Mouse (Mus musculus): ENCODE data around the gene 4931409K22Rik. TPM values are rescaled to one million over a fixed set of nuclear protein-coding genes. Genes with fewer than 3 reads are reported as not detected.
A peak's percentile ranks its signal among the peaks of the same experiment; 100 is the strongest.

Gene 4931409K22Rik
- polyA plus RNA-seq, 1 experiment from 2014 or later = 0.08 TPM

DNA sequence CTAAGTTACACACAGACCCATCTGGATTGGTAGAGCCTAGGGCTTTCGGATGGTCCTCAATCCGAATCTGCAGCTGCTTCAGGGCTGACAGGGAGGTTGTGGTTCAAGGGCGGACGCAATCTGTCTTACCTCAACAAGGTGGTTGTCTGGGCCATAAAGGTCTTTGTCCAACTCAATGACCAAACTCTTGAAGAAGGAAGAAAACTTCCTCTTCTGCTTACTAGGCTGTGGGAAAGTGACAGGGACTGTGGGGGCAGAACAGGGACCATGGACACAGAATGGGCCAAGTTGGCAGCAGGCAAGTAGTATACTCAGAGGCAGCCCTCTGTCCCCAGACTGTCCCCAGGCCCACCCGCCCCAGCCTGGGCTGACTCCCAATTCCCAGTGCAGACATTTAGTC lies 38.7 kb upstream of the 4931409K22Rik start:
- Histone ChIP-seq H3K4me2 (ENCODE audit: low read length) (no peak overlapping the region; the same call in 1 of the 2 replicates), H3K4me3 (ENCODE audit: low read depth, low read length) (no peak overlapping the region), H3K9ac (ENCODE audit: low read depth, low read length) (peak overlapping the region; percentile 65), H3K4me1 (ENCODE audit: control insufficient read depth, insufficient read depth, low read length) (peaks cover 43% of the 10 kb centered on the region), H3K27ac (ENCODE audit: low read length) (peak overlapping the region; percentile 92), H3K27me3 (ENCODE audit: control insufficient read depth, insufficient read depth, low read depth, low read length) (no peaks in the 10 kb centered on the region), H3K36me3 (ENCODE audit: control insufficient read depth, insufficient read depth, low read length) (peaks cover 32% of the 10 kb centered on the region), H3K9me3 (replicated peaks; ENCODE audit: control insufficient read depth, low read length, poor library complexity, severe bottlenecking) (no peaks in the 10 kb centered on the region)
- 93% methylated on average over 5 of the region's 5 CpGs for WGBS
- ATAC-seq = no peak

DNA sequence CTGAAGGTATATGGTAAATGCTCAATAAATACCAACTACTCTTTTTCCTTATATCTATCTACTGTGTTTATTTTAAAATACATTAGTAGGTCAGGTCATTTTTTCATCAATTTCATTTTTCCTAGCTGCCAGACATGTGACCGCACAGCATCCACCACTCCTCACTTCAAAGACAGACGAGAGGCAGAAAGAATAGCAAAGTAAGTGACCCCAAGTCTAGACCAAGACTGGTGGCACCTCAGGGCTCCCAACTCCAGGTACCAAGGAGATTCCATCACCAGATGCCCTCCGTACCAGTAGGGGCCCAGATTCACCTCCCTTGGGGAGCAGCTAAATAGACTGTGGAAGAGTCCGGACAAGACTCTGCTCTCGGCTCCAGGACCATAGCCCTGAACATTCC lies 37.7 kb upstream of the 4931409K22Rik start:
- no peak for ATAC-seq
- H3K27me3 ChIP-seq (ENCODE audit: control insufficient read depth, insufficient read depth, low read depth, low read length) = no peaks in the 10 kb centered on the region
- H3K27ac ChIP-seq (ENCODE audit: low read length) = no peak overlapping the region
- H3K4me2 ChIP-seq (ENCODE audit: low read length) = no peak overlapping the region
- no peak overlapping the region for H3K9ac ChIP-seq (ENCODE audit: low read depth, low read length)
- H3K9me3 ChIP-seq (replicated peaks; ENCODE audit: control insufficient read depth, low read length, poor library complexity, severe bottlenecking) = no peaks in the 10 kb centered on the region
- H3K4me3 ChIP-seq (ENCODE audit: low read depth, low read length) = no peak overlapping the region
- H3K4me1 ChIP-seq (ENCODE audit: control insufficient read depth, insufficient read depth, low read length) = peaks cover 38% of the 10 kb centered on the region
- WGBS = 92% methylated on average over 5 of the region's 5 CpGs
- H3K36me3 ChIP-seq (ENCODE audit: control insufficient read depth, insufficient read depth, low read length) = peaks cover 32% of the 10 kb centered on the region

DNA sequence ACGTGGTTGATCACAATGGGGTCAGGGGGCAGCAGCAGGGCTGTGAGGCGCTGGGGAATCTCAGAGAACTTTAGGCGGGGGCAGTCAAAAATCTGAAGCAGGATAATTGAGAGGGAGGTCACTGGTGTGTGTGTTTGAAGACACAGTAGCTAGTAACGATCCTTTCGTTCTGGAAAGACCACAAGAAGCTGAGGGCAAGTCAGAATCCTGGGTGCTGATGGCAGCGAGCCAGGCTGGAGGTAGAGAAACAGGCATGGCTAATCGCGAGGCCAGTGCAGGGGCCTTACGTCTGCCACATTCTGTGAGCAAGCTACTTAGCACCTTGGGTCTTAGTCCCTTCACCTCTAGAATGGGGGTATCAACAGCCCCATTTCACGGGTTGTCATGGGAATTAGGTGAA lies 37.3 kb upstream of the 4931409K22Rik start:
- Histone ChIP-seq H3K4me3 (ENCODE audit: low read depth, low read length) (no peak overlapping the region), H3K36me3 (ENCODE audit: control insufficient read depth, insufficient read depth, low read length) (peaks cover 32% of the 10 kb centered on the region), H3K27ac (ENCODE audit: low read length) (no peak overlapping the region), H3K27me3 (ENCODE audit: control insufficient read depth, insufficient read depth, low read depth, low read length) (no peaks in the 10 kb centered on the region), H3K9me3 (replicated peaks; ENCODE audit: control insufficient read depth, low read length, poor library complexity, severe bottlenecking) (no peaks in the 10 kb centered on the region), H3K4me1 (ENCODE audit: control insufficient read depth, insufficient read depth, low read length) (peaks cover 34% of the 10 kb centered on the region), H3K4me2 (ENCODE audit: low read length) (no peak overlapping the region), H3K9ac (ENCODE audit: low read depth, low read length) (no peak overlapping the region)
- WGBS = 65% methylated on average over 10 of the region's 10 CpGs
- no peak for ATAC-seq

- H3K4me2 ChIP-seq (ENCODE audit: low read length) = no peak overlapping the region
- H3K36me3 ChIP-seq (ENCODE audit: control insufficient read depth, insufficient read depth, low read length) = peaks cover 32% of the 10 kb centered on the region
- H3K4me1 ChIP-seq (ENCODE audit: control insufficient read depth, insufficient read depth, low read length) = peaks cover 35% of the 10 kb centered on the region
- WGBS = 87% methylated on average over 10 of the region's 10 CpGs
- H3K4me3 ChIP-seq (ENCODE audit: low read depth, low read length) = no peak overlapping the region
- H3K9me3 ChIP-seq (replicated peaks; ENCODE audit: control insufficient read depth, low read length, poor library complexity, severe bottlenecking) = no peaks in the 10 kb centered on the region
- no peak for ATAC-seq
- H3K9ac ChIP-seq (ENCODE audit: low read depth, low read length) = no peak overlapping the region
- H3K27me3 ChIP-seq (ENCODE audit: control insufficient read depth, insufficient read depth, low read depth, low read length) = no peaks in the 10 kb centered on the region
- H3K27ac ChIP-seq (ENCODE audit: low read length) = no peak overlapping the region
Measured at GRCm38 (mm10) chr5:24593230-24593629, 36.6 kb upstream of the 4931409K22Rik start.

DNA sequence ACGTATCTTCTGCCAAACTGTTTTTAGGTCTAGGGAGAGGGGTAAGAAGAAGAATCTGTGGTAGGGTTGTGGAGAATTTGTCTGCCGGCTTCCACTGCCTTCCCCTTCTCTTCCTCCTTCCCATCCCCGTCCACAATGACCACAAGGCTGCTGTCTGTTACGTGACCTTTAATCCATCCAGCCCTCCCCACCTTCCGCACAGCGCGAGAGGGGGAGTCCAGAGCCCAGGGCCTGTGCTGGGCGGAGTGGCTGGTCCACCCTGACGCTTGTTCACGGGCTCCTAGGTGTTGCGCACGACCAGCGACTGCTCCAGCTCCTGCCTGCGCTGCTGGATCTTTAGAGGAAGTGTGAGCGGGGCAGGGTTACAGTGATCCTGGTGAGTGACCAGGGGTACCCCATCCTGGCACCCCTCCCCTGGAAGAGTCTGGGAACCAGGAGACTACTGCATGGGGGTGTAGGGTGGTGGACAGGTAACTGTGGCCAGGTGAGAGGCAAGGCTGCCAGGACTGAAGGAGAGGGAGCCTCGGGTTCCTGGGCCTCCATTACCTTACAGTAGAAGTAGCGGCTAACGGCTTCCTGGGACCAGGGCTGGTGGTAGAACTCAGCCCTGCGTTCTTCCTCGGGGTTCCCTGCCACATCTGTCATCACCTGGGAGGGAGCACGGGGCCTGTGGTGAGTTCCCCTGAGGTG lies 36.0 kb upstream of the 4931409K22Rik start:
- Histone ChIP-seq H3K4me2 (ENCODE audit: low read length) (no peak overlapping the region), H3K4me1 (ENCODE audit: control insufficient read depth, insufficient read depth, low read length) (peaks cover 35% of the 10 kb centered on the region), H3K36me3 (ENCODE audit: control insufficient read depth, insufficient read depth, low read length) (peaks cover 32% of the 10 kb centered on the region), H3K9me3 (replicated peaks; ENCODE audit: control insufficient read depth, low read length, poor library complexity, severe bottlenecking) (no peaks in the 10 kb centered on the region), H3K27me3 (ENCODE audit: control insufficient read depth, insufficient read depth, low read depth, low read length) (no peaks in the 10 kb centered on the region), H3K4me3 (ENCODE audit: low read depth, low read length) (no peak overlapping the region), H3K27ac (ENCODE audit: low read length) (no peak overlapping the region), H3K9ac (ENCODE audit: low read depth, low read length) (no peak overlapping the region)
- WGBS = 71% methylated on average over 21 of the region's 21 CpGs
- ATAC-seq = no peak

GRCm38 (mm10) chr5:24591796-24592470 lies 35.3 kb upstream of the 4931409K22Rik start:
- ATAC-seq = no peak
- H3K9me3 ChIP-seq (replicated peaks; ENCODE audit: control insufficient read depth, low read length, poor library complexity, severe bottlenecking) = no peaks in the 10 kb centered on the region
- 62% methylated on average over 24 of the region's 24 CpGs for WGBS
- H3K27ac ChIP-seq (ENCODE audit: low read length) = no peak overlapping the region
- 0 out of 2 replicates have a peak overlapping the region, but pooled peaks have one; percentile 20 for H3K9ac ChIP-seq (ENCODE audit: low read depth, low read length)
- H3K4me2 ChIP-seq (ENCODE audit: low read length) = no peak overlapping the region
- H3K4me1 ChIP-seq (ENCODE audit: control insufficient read depth, insufficient read depth, low read length) = peaks cover 35% of the 10 kb centered on the region
- H3K36me3 ChIP-seq (ENCODE audit: control insufficient read depth, insufficient read depth, low read length) = peaks cover 32% of the 10 kb centered on the region
- no peaks in the 10 kb centered on the region for H3K27me3 ChIP-seq (ENCODE audit: control insufficient read depth, insufficient read depth, low read depth, low read length)
- H3K4me3 ChIP-seq (ENCODE audit: low read depth, low read length) = no peak overlapping the region

DNA sequence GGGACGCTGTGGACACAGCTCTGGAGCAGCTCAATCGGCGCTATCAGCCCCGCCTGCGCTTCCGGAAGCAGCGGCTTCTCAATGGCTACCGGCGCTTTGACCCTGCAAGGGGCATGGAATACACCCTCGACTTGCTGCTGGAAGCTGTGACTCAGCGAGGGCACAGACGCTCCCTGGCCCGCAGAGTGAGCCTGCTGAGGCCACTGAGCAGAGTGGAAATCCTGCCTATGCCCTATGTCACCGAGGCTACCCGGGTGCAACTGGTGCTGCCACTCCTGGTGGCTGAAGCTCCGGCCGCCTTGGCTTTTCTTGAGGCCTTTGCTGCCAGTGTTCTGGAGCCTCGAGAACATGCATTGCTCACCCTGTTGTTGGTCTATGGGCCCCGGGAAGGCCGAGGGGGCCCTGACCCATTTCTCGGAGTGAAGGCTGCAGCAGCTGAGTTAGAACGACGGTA lies 34.7 kb upstream of the 4931409K22Rik start:
- Histone ChIP-seq H3K9ac (ENCODE audit: low read depth, low read length) (no peak overlapping the region), H3K27ac (ENCODE audit: low read length) (no peak overlapping the region), H3K4me3 (ENCODE audit: low read depth, low read length) (no peak overlapping the region), H3K4me1 (ENCODE audit: control insufficient read depth, insufficient read depth, low read length) (peaks cover 29% of the 10 kb centered on the region), H3K9me3 (replicated peaks; ENCODE audit: control insufficient read depth, low read length, poor library complexity, severe bottlenecking) (no peaks in the 10 kb centered on the region), H3K27me3 (ENCODE audit: control insufficient read depth, insufficient read depth, low read depth, low read length) (no peaks in the 10 kb centered on the region), H3K36me3 (ENCODE audit: control insufficient read depth, insufficient read depth, low read length) (peaks cover 32% of the 10 kb centered on the region), H3K4me2 (ENCODE audit: low read length) (no peak overlapping the region)
- ATAC-seq = no peak
- WGBS = 28% methylated on average over 23 of the region's 23 CpGs

GRCm38 (mm10) chr5:24589511-24590500 lies 33.2 kb upstream of the 4931409K22Rik start:
- peaks cover 28% of the 10 kb centered on the region for H3K36me3 ChIP-seq (ENCODE audit: control insufficient read depth, insufficient read depth, low read length)
- 87% methylated on average over 20 of the region's 20 CpGs for WGBS

More at GRCm38 (mm10) chr5:24589511-24590500, 33.2 kb upstream of the 4931409K22Rik start:
- no peak overlapping the region for H3K27ac ChIP-seq (ENCODE audit: low read length)
- H3K4me3 ChIP-seq (ENCODE audit: low read depth, low read length) = no peak overlapping the region
- no peaks in the 10 kb centered on the region for H3K9me3 ChIP-seq (replicated peaks; ENCODE audit: control insufficient read depth, low read length, poor library complexity, severe bottlenecking)
- no peak overlapping the region for H3K4me2 ChIP-seq (ENCODE audit: low read length)
- no peak for ATAC-seq
- no peak overlapping the region for H3K9ac ChIP-seq (ENCODE audit: low read depth, low read length)
- H3K27me3 ChIP-seq (ENCODE audit: control insufficient read depth, insufficient read depth, low read depth, low read length) = no peaks in the 10 kb centered on the region
- H3K4me1 ChIP-seq (ENCODE audit: control insufficient read depth, insufficient read depth, low read length) = peaks cover 17% of the 10 kb centered on the region
